Mouse (Mus musculus) midbrain, embryonic 10.5 days (tissue): ENCODE measurements around the gene Krt77. TPM values are rescaled to one million over a fixed set of nuclear protein-coding genes. Genes with fewer than 3 reads are reported as not detected.
A peak's percentile ranks its signal among the peaks of the same experiment; 100 is the strongest.

Experiments
- DNase-seq: peaks from one replicate; pipeline ENCODE4 v3.0.0-alpha.2; 2017; ENCODE audit warnings: low spot score
- H3K27ac ChIP-seq: fragments of 300-500 bp; sonication (generic); replicated peaks from 2 replicates; pipeline ENCODE4 v1.5.1; 2016; ENCODE audit warnings: mild to moderate bottlenecking
- H3K27me3 ChIP-seq: fragments of 300-500 bp; sonication (generic); 2 replicates; pipeline ENCODE4 v1.6.1; 2016; ENCODE audit warnings: low read depth, mild to moderate bottlenecking; ENCODE audit not compliant: poor library complexity, severe bottlenecking
- H3K36me3 ChIP-seq: fragments of 300-500 bp; sonication (generic); 2 replicates; pipeline ENCODE4 v1.6.1; 2016; ENCODE audit warnings: mild to moderate bottlenecking, moderate library complexity
- H3K4me1 ChIP-seq: fragments of 300-500 bp; sonication (generic); 2 replicates; pipeline ENCODE4 v1.6.1; 2016
- H3K4me3 ChIP-seq: fragments of 300-500 bp; sonication (generic); 2 replicates; pipeline ENCODE4 v1.5.1; 2016; ENCODE audit warnings: mild to moderate bottlenecking, moderate library complexity
- H3K9me3 ChIP-seq: fragments of 300-500 bp; sonication (generic); replicated peaks from 2 replicates; pipeline ENCODE4 v1.6.1; 2016; ENCODE audit warnings: mild to moderate bottlenecking
- WGBS: fragments of 180-500 bp; shearing (Covaris S2); methylation state at CpG from one replicate; pipeline ENCODE4 v1.1.7; 2016; 5-methylcytosine and 5-hydroxymethylcytosine counted together
- polyA plus RNA-seq: library from polyadenylated mRNA; unstranded; fragments of >200 nt; fragmentation: Nextera tagmentation; extraction: Ambion mirVana; gene quantifications from 2 replicates; pipeline ENCODE4 v1.2.1, GENCODE M21; 2016

The Krt77 gene
- polyA plus RNA-seq = not detected in 2 replicates

- no peak for DNase-seq
- peaks cover 6% of the 10 kb centered on the region for H3K4me1 ChIP-seq
- no peaks in the 10 kb centered on the region for H3K9me3 ChIP-seq
- H3K4me3 ChIP-seq = no peak within 1 kb of the TSS
- H3K27me3 ChIP-seq = no peaks in the 10 kb centered on the region
- H3K27ac ChIP-seq = no peak within 1 kb of the TSS
- 36% methylated on average over 6 of the region's 6 CpGs for WGBS
- no peaks in the 10 kb centered on the region for H3K36me3 ChIP-seq
Observed at GRCm38 (mm10) chr15:101869431-101869830, at the start of gene Krt77. Gene Krt77 (minus strand): TSS chr15:101869705.

GRCm38 (mm10) chr15:101916072-101916471 is 46.6 kb upstream of the Krt77 start:
- Histone ChIP-seq H3K36me3 (no peaks in the 10 kb centered on the region), H3K4me3 (no peak overlapping the region), H3K9me3 (no peaks in the 10 kb centered on the region), H3K27ac (no peak overlapping the region), H3K4me1 (peaks cover 5% of the 10 kb centered on the region), H3K27me3 (no peaks in the 10 kb centered on the region)
- no peak for DNase-seq
- 82% methylated on average over 2 of the region's 2 CpGs for WGBS

- Histone ChIP-seq H3K4me1 (0 out of 2 replicates have a peak, but pooled peaks cover 4% of the 10 kb centered on the region), H3K27me3 (no peaks in the 10 kb centered on the region), H3K27ac (no peak overlapping the region), H3K4me3 (no peak overlapping the region), H3K9me3 (no peaks in the 10 kb centered on the region), H3K36me3 (no peaks in the 10 kb centered on the region)
- no peak for DNase-seq
- 84% methylated on average over 5 of the region's 5 CpGs for WGBS
Observed at GRCm38 (mm10) chr15:101904849-101905248, 35.3 kb upstream of the Krt77 start.

- Histone ChIP-seq H3K27me3 (no peaks in the 10 kb centered on the region), H3K4me1 (0 out of 2 replicates have a peak, but pooled peaks cover 4% of the 10 kb centered on the region), H3K36me3 (no peaks in the 10 kb centered on the region), H3K27ac (no peak overlapping the region), H3K9me3 (no peaks in the 10 kb centered on the region), H3K4me3 (no peak overlapping the region)
- no peak for DNase-seq
- WGBS = 67% methylated on average over 12 of the region's 12 CpGs
Observed at GRCm38 (mm10) chr15:101902171-101903149, 33.0 kb upstream of the Krt77 start.

GRCm38 (mm10) chr15:101895216-101895615 is 25.7 kb upstream of the Krt77 start:
- no peak overlapping the region for H3K27ac ChIP-seq
- H3K36me3 ChIP-seq = no peaks in the 10 kb centered on the region
- no peak for DNase-seq
- H3K4me1 ChIP-seq = no peaks in the 10 kb centered on the region
- no peak overlapping the region for H3K4me3 ChIP-seq
- 91% methylated on average over 4 of the region's 4 CpGs for WGBS
- no peaks in the 10 kb centered on the region for H3K9me3 ChIP-seq
- no peaks in the 10 kb centered on the region for H3K27me3 ChIP-seq

- no peak within 1 kb of the TSS for H3K27ac ChIP-seq
- H3K4me3 ChIP-seq = no peak within 1 kb of the TSS
- H3K27me3 ChIP-seq = no peaks in the 10 kb centered on the region
- 58% methylated on average over 4 of the region's 4 CpGs for WGBS
- H3K36me3 ChIP-seq = no peaks in the 10 kb centered on the region
- DNase-seq = no peak
- no peaks in the 10 kb centered on the region for H3K4me1 ChIP-seq
- no peaks in the 10 kb centered on the region for H3K9me3 ChIP-seq
Observed at GRCm38 (mm10) chr15:101892820-101893219, 23.3 kb upstream of the Krt77 start, which contains the start of gene Krt76. Gene Krt76 (minus strand): TSS chr15:101892920.

- Histone ChIP-seq H3K36me3 (no peaks in the 10 kb centered on the region), H3K27ac (no peak overlapping the region), H3K4me3 (no peak overlapping the region), H3K4me1 (no peaks in the 10 kb centered on the region), H3K27me3 (no peaks in the 10 kb centered on the region), H3K9me3 (no peaks in the 10 kb centered on the region)
- DNase-seq = peak; percentile 15
- 20% methylated on average over 10 of the region's 11 CpGs for WGBS
Observed at GRCm38 (mm10) chr15:101879776-101880175, 10.3 kb upstream of the Krt77 start.

- H3K27ac ChIP-seq = no peak overlapping the region
- DNase-seq = no peak
- no peaks in the 10 kb centered on the region for H3K9me3 ChIP-seq
- H3K4me3 ChIP-seq = no peak overlapping the region
- 58% methylated on average over 2 of the region's 2 CpGs for whole genome bisulfite sequencing
- H3K4me1 ChIP-seq = no peaks in the 10 kb centered on the region
- no peaks in the 10 kb centered on the region for H3K27me3 ChIP-seq
- H3K36me3 ChIP-seq = no peaks in the 10 kb centered on the region
Observed at GRCm38 (mm10) chr15:101878041-101878440, 8.5 kb upstream of the Krt77 start.

GRCm38 (mm10) chr15:101874383-101874782 is 4.9 kb upstream of the Krt77 start:
- H3K27me3 ChIP-seq = no peaks in the 10 kb centered on the region
- WGBS = 84% methylated on average over 1 of the region's 1 CpGs

GRCm38 (mm10) chr15:101873231-101873630 is 3.7 kb upstream of the Krt77 start:
- DNase-seq = no peak
- H3K4me3 ChIP-seq = no peak overlapping the region
- WGBS = 66% methylated on average over 4 of the region's 4 CpGs
- no peaks in the 10 kb centered on the region for H3K27me3 ChIP-seq
- no peaks in the 10 kb centered on the region for H3K36me3 ChIP-seq
- no peak overlapping the region for H3K27ac ChIP-seq
- no peaks in the 10 kb centered on the region for H3K9me3 ChIP-seq
- peaks cover 6% of the 10 kb centered on the region for H3K4me1 ChIP-seq

More at GRCm38 (mm10) chr15:101874383-101874782, 4.9 kb upstream of the Krt77 start:
- no peak overlapping the region for H3K27ac ChIP-seq
- H3K4me1 ChIP-seq = peaks cover 3% of the 10 kb centered on the region
- no peaks in the 10 kb centered on the region for H3K36me3 ChIP-seq
- no peak for DNase-seq
- no peaks in the 10 kb centered on the region for H3K9me3 ChIP-seq
- no peak overlapping the region for H3K4me3 ChIP-seq

GRCm38 (mm10) chr15:101866754-101867153 is 2.8 kb downstream of the Krt77 start:
- Histone ChIP-seq H3K4me1 (peaks cover 6% of the 10 kb centered on the region), H3K36me3 (no peaks in the 10 kb centered on the region), H3K9me3 (no peaks in the 10 kb centered on the region), H3K27ac (no peak overlapping the region), H3K4me3 (no peak overlapping the region), H3K27me3 (no peaks in the 10 kb centered on the region)
- 86% methylated on average over 7 of the region's 7 CpGs for WGBS
- DNase-seq = no peak

GRCm38 (mm10) chr15:101860421-101861130 is 8.9 kb downstream of the Krt77 start:
- H3K9me3 ChIP-seq = no peaks in the 10 kb centered on the region
- DNase-seq = peak; percentile 13
- 59% methylated on average over 13 of the region's 13 CpGs for WGBS
- no peaks in the 10 kb centered on the region for H3K36me3 ChIP-seq
- H3K4me1 ChIP-seq = peaks cover 23% of the 10 kb centered on the region
- H3K27me3 ChIP-seq = peaks cover 53% of the 10 kb centered on the region
- H3K4me3 ChIP-seq = peak overlapping the region; percentile 67
- no peak overlapping the region for H3K27ac ChIP-seq
